Mouse (Mus musculus) subcutaneous adipose tissue, adult 2 months (tissue): ENCODE results near the gene Slc2a12. TPM values are rescaled to one million over a fixed set of nuclear protein-coding genes. Genes with fewer than 3 reads are reported as not detected.

Experiments
- polyA plus RNA-seq: library from polyadenylated mRNA; depleted of rRNA; stranded (reverse); fragments of >200 nt; gene quantifications from 2 replicates; pipeline ENCODE4 v1.2.3, GENCODE M21; 2012; ENCODE audit warnings: low replicate concordance; rRNA removed

Slc2a12 gene
- 2.7 and 8.8 TPM in 2 replicates for polyA plus RNA-seq

GRCm38 (mm10) chr10:22644853-22645491, at the start of gene Slc2a12:
Gene Slc2a12 (plus strand): TSS chr10:22645011.

DNA sequence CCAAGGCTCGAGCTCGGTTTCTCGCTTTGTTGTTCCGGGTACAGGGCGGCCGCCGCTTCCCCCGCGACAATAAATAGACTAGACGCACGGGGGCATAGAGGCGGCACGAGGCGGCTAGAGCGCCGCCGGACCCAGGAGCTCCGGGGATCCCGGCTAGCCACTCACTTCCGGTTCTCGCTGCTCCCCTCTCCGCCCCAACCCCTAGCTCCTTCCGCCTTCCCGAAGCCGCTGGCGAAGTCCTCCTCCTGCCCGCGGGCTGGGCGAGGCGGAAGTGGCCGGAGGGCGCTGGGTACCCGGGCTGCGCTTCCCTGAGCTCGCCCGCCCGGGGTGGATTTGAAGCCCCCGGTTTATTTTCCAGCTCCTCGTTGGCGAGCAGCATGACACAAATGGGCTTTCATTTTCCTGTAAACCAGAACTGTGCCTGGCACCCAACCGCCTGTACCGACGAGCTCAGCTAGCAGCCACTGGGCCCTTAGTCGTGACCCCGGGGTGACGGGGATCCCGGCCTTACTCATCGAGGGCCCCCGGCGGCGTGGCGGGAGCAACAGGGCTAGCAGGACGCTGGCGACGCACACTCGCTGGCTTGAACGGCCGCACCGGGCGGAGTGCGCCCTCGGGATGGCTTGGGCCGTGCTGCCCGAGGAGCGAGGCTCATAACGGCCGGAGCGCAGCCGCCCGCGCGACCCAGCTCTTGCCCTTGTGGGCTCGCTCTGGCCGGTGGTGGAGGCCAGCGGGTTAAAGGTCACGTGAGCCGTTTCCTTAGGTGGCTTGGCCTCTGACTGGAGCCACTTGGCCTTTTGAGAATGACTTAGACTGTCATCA, 86.7 kb downstream of the Slc2a12 start, which contains the start of gene Tbpl1:
Tbpl1 (minus strand) TSS at position 667 of the 822 bp plus-strand sequence.

Other genes starting within 250 kb of the Slc2a12 start
- 15.5 and 43.4 TPM in 2 replicates for gene Tbpl1, start 86.9 kb downstream of the Slc2a12 start, polyA plus RNA-seq
- gene Tcf21, start 175.2 kb downstream of the Slc2a12 start, polyA plus RNA-seq, result 33.8 and 174 TPM in 2 replicates